Mouse (Mus musculus): Measurements from ENCODE around the gene Pnpla7. TPM values are rescaled to one million over a fixed set of nuclear protein-coding genes. Genes with fewer than 3 reads are reported as not detected.

The Pnpla7 gene
- polyA plus RNA-seq, 1 experiment = 3.8 TPM

DNA sequence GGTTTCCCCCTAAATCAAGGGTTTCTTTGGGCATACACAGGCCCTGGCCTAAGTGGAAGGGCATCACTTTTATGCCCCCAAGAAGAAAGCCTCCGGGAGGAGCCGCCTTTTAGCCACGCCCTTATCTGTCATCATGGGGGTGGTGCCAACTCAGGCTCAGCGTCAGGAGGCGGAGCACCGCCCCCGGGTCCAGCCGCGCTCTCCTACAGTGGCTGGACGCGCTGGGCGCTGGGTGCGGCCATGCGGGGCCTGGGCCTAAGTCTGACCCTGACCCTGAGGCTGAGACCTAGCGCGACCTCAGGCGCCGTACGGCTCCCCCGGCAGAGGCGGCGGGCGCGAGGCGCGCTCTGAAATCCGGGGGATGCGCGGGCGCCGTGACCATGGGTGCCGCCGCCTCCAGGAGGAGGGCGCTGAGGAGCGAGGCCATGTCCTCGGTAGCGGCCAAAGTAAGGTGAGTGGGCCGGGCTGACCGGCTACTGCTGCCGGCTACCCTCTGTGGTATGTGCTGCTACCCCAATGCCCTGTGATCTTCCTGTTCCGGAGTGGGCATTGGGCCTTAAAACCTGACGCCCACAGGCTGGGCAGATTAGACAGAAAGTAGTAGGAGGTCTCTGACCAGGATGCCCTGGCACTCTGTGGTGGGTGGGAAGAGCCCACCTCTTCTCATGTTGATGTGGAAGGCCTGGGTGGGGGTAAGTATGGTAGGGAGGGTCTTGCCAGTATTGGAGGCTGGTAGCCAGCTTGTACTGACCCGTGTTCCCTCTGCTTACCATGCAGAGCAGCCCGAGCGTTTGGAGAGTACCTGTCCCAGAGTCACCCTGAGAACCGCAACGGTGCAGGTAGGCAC, 78.6 kb downstream of the Pnpla7 start, which contains the start of gene Nsmf:
TSS of gene Nsmf (plus strand) at position 135 of the 847 bp plus-strand sequence.
- Histone ChIP-seq H3K79me3 (ENCODE audit: low read depth) (no peaks in the 10 kb centered on the region), H3K4me3 (ENCODE audit: insufficient read depth, poor library complexity, severe bottlenecking) (peak within 1 kb of the TSS; percentile 56), H3K79me2 (ENCODE audit: control insufficient read depth, insufficient read depth) (peaks cover 19% of the 10 kb centered on the region), H3K27me3 (ENCODE audit: control insufficient read depth, insufficient read depth, insufficient read length) (no peaks in the 10 kb centered on the region), H3ac (ENCODE audit: control insufficient read depth, insufficient read length, low read depth) (peak within 1 kb of the TSS; percentile 62), H3K36me3 (ENCODE audit: control insufficient read depth, insufficient read depth) (peaks cover 6% of the 10 kb centered on the region)
- TF ChIP-seq MAX (IDR thresholded peaks at IDR 0.05) = peak; percentile 36
- TF ChIP-seq FOSL1 (IDR thresholded peaks at IDR 0.05; ENCODE audit: insufficient read depth, low read length, poor library complexity, severe bottlenecking) = no peak

DNA sequence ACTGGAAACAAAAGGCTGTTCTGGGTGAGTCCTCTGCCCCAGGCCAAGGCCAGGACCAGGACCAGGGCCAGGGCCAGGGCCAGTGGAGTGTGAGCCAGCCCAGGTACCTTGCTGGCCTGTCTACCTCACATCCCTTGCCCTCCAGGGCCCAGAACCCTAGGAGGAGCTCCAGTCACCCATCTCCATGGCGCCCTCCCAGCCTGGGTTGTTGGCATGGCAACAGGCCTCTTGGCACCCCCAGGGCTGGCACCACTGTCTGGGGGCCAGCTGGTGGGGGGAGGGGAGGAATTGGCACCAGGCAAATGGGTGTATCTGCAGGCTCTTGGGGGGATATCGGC, 79.2 kb downstream of the Pnpla7 start:
- H3K79me3 ChIP-seq (ENCODE audit: low read depth) = no peaks in the 10 kb centered on the region
- H3ac ChIP-seq (ENCODE audit: control insufficient read depth, insufficient read length, low read depth) = peak overlapping the region; percentile 62
- no peaks in the 10 kb centered on the region for H3K27me3 ChIP-seq (ENCODE audit: control insufficient read depth, insufficient read depth, insufficient read length)
- peaks cover 19% of the 10 kb centered on the region for H3K79me2 ChIP-seq (ENCODE audit: control insufficient read depth, insufficient read depth)
- peak overlapping the region; percentile 56 for H3K4me3 ChIP-seq (ENCODE audit: insufficient read depth, poor library complexity, severe bottlenecking)
- TF ChIP-seq CTCF (IDR thresholded peaks at IDR 0.05; ENCODE audit: control insufficient read depth, insufficient read depth, insufficient read length) (no peak), CEBPB (IDR thresholded peaks at IDR 0.05; ENCODE audit: low read depth) (no peak), USF1 (IDR thresholded peaks at IDR 0.05; ENCODE audit: low read depth) (no peak), MYOD1 (IDR thresholded peaks at IDR 0.05; ENCODE audit: control insufficient read depth, insufficient read length, low read depth) (no peak), MYOG (IDR thresholded peaks at IDR 0.05; ENCODE audit: control insufficient read depth, extremely low read depth, insufficient read length) (no peak), MAX (IDR thresholded peaks at IDR 0.05) (no peak), FOSL1 (IDR thresholded peaks at IDR 0.05; ENCODE audit: insufficient read depth, low read length, poor library complexity, severe bottlenecking) (no peak)
- peaks cover 12% of the 10 kb centered on the region for H3K36me3 ChIP-seq (ENCODE audit: control insufficient read depth, insufficient read depth)

DNA sequence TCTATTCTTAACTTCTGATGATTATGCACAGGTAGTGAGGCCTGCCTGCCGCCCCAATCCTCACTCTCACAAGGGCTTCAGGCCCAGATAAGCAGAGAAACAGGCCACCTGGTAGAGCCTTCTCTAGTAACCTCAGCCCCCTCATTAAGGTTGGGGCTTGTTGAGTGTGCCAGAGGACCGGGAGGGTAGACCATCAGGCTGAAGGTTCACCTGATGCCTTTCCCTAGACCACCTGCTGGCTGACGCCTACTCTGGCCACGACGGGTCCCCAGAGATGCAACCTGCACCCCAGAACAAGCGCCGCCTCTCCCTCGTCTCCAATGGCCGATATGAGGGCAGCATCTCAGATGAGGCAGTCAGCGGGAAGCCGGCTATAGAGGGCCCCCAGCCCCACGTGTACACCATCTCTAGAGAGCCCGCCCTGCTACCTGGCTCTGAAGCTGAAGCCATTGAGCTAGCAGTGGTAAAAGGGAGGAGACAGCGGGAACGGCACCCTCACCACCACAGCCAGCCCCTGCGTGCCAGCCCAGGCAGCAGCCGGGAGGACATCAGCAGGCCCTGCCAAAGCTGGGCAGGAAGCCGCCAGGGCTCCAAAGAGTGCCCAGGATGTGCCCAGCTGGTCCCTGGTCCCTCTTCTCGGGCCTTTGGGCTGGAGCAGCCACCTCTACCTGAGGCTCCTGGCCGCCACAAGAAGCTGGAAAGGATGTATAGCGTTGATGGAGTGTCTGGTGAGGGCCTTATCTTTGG, 79.7 kb downstream of the Pnpla7 start:
- TF ChIP-seq CTCF (IDR thresholded peaks at IDR 0.05; ENCODE audit: control insufficient read depth, insufficient read depth, insufficient read length) (no peak), CEBPB (IDR thresholded peaks at IDR 0.05; ENCODE audit: low read depth) (no peak), MYOD1 (IDR thresholded peaks at IDR 0.05; ENCODE audit: control insufficient read depth, insufficient read length, low read depth) (no peak), FOSL1 (IDR thresholded peaks at IDR 0.05; ENCODE audit: insufficient read depth, low read length, poor library complexity, severe bottlenecking) (no peak), MAX (IDR thresholded peaks at IDR 0.05) (no peak), USF1 (IDR thresholded peaks at IDR 0.05; ENCODE audit: low read depth) (no peak), MYOG (IDR thresholded peaks at IDR 0.05; ENCODE audit: control insufficient read depth, extremely low read depth, insufficient read length) (no peak)
- no peak overlapping the region for H3ac ChIP-seq (ENCODE audit: control insufficient read depth, insufficient read length, low read depth)
- H3K79me2 ChIP-seq (ENCODE audit: control insufficient read depth, insufficient read depth) = peaks cover 19% of the 10 kb centered on the region
- no peaks in the 10 kb centered on the region for H3K79me3 ChIP-seq (ENCODE audit: low read depth)
- no peaks in the 10 kb centered on the region for H3K27me3 ChIP-seq (ENCODE audit: control insufficient read depth, insufficient read depth, insufficient read length)
- peak overlapping the region; percentile 56 for H3K4me3 ChIP-seq (ENCODE audit: insufficient read depth, poor library complexity, severe bottlenecking)
- peaks cover 17% of the 10 kb centered on the region for H3K36me3 ChIP-seq (ENCODE audit: control insufficient read depth, insufficient read depth)

DNA sequence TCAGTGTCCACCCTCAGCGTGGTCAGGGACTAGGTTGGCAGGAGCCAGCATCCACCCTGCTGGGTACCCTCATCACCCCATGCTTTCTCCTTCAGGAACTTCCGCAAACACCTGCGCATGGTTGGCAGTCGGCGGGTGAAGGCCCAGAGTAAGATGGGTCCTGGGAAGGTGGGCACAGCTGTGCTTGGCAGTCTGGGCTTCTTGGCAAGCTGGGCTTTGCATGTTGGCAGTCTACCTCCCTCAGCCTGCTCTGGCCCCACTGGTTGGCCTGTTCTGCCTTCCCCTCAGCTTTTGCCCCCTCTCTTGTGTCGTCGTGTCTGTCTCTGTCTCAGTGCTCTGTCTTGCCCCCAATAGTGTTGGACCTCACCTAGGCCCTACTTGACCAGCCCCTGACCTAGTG, 83.1 kb downstream of the Pnpla7 start:
- Histone ChIP-seq H3K36me3 (ENCODE audit: control insufficient read depth, insufficient read depth) (peaks cover 22% of the 10 kb centered on the region), H3ac (ENCODE audit: control insufficient read depth, insufficient read length, low read depth) (no peak overlapping the region), H3K79me3 (ENCODE audit: low read depth) (no peaks in the 10 kb centered on the region), H3K27me3 (ENCODE audit: control insufficient read depth, insufficient read depth, insufficient read length) (no peaks in the 10 kb centered on the region), H3K79me2 (ENCODE audit: control insufficient read depth, insufficient read depth) (peaks cover 19% of the 10 kb centered on the region), H3K4me3 (ENCODE audit: insufficient read depth, poor library complexity, severe bottlenecking) (no peak overlapping the region)
- no peak for TF ChIP-seq MYOD1 (IDR thresholded peaks at IDR 0.05; ENCODE audit: control insufficient read depth, insufficient read length, low read depth)

DNA sequence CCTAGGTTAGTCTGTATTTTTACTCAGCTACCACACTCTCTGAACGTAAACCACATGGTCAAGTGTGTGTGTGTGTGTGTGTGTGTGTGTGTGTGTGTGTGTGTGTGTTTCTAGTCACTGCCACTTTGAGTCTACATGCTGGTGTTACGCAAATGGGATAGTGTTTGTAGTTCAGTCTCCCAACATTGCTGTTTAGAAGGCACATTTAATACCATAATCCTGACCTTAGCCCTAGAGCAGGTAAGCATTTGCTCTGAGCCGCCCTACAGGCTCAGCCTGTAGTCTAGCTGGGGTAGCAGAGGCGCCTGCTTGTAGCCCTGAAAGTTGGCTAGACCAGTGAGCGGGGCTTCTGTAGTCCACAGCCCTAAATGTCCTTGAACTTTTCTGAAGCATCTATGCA, 87.7 kb downstream of the Pnpla7 start:
- TF ChIP-seq USF1 (IDR thresholded peaks at IDR 0.05; ENCODE audit: low read depth) (no peak), MYOG (IDR thresholded peaks at IDR 0.05; ENCODE audit: control insufficient read depth, extremely low read depth, insufficient read length) (no peak), MYOD1 (IDR thresholded peaks at IDR 0.05; ENCODE audit: control insufficient read depth, insufficient read length, low read depth) (no peak)
- Histone ChIP-seq H3K4me3 (ENCODE audit: insufficient read depth, poor library complexity, severe bottlenecking) (no peak overlapping the region), H3ac (ENCODE audit: control insufficient read depth, insufficient read length, low read depth) (no peak overlapping the region), H3K79me3 (ENCODE audit: low read depth) (no peaks in the 10 kb centered on the region), H3K36me3 (ENCODE audit: control insufficient read depth, insufficient read depth) (peaks cover 22% of the 10 kb centered on the region), H3K27me3 (ENCODE audit: control insufficient read depth, insufficient read depth, insufficient read length) (no peaks in the 10 kb centered on the region), H3K79me2 (ENCODE audit: control insufficient read depth, insufficient read depth) (no peaks in the 10 kb centered on the region)

DNA sequence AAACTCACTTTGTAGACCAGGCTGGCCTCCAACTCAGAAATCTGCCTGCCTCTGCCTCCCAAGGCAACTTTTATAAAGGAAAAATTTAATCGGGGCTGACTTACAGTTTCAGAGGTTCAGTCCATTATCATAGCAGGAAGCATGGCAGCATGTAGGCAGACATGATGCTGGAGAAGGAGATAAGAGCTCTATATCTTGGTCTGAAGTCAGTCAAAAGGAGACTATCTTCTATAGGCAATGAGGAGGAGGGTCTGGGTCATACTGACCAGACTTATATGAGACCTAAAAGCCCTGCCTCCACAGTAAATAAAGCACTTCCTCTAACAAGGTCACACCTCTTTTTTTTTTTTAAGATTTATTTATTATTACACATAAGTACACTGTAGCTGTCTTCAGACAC, 88.5 kb downstream of the Pnpla7 start:
- Histone ChIP-seq H3K4me3 (ENCODE audit: insufficient read depth, poor library complexity, severe bottlenecking) (no peak overlapping the region), H3K36me3 (ENCODE audit: control insufficient read depth, insufficient read depth) (peaks cover 18% of the 10 kb centered on the region), H3K79me2 (ENCODE audit: control insufficient read depth, insufficient read depth) (no peaks in the 10 kb centered on the region), H3K27me3 (ENCODE audit: control insufficient read depth, insufficient read depth, insufficient read length) (peaks cover 4% of the 10 kb centered on the region), H3K79me3 (ENCODE audit: low read depth) (no peaks in the 10 kb centered on the region), H3ac (ENCODE audit: control insufficient read depth, insufficient read length, low read depth) (no peak overlapping the region)
- no peak for TF ChIP-seq CEBPB (IDR thresholded peaks at IDR 0.05; ENCODE audit: low read depth)
- no peak for TF ChIP-seq MYOG (IDR thresholded peaks at IDR 0.05; ENCODE audit: control insufficient read depth, extremely low read depth, insufficient read length)
- TF ChIP-seq MAX (IDR thresholded peaks at IDR 0.05) = no peak
- no peak for TF ChIP-seq CTCF (IDR thresholded peaks at IDR 0.05; ENCODE audit: control insufficient read depth, insufficient read depth, insufficient read length)
- no peak for TF ChIP-seq FOSL1 (IDR thresholded peaks at IDR 0.05; ENCODE audit: insufficient read depth, low read length, poor library complexity, severe bottlenecking)
- TF ChIP-seq MYOD1 (IDR thresholded peaks at IDR 0.05; ENCODE audit: control insufficient read depth, insufficient read length, low read depth) = no peak
- no peak for TF ChIP-seq USF1 (IDR thresholded peaks at IDR 0.05; ENCODE audit: low read depth)
